Comparison of ENCODE assay signal across 8 mouse cellular contexts in genomic region chr11:116994095-116994582, GRCm38 (mm10).
DNase-seq lines count a peak whose midpoint lies in the region; ATAC-seq and TF ChIP-seq lines count a peak whose summit lies in the region.

No protein-coding gene starts in this region.

- H3K27ac ChIP-seq in forebrain, embryonic 15.5 days (replicated peaks) = no peak overlapping the region
- no peak overlapping the region for H3K27ac ChIP-seq in kidney, adult 2 months (ENCODE audit: insufficient read depth, low read depth, low read length)
- no peak overlapping the region for H3K27ac ChIP-seq in lung, postnatal 0 days (ENCODE audit: low read length)

- TF ChIP-seq EP300 in lung, postnatal 0 days (IDR thresholded peaks at IDR 0.05) = no peak

- under 1% methylated on average over 18 of the region's 18 CpGs for WGBS in forebrain, embryonic 15.5 days
- 5% methylated on average over 18 of the region's 18 CpGs for WGBS in kidney, adult 2 months
- WGBS in lung, postnatal 0 days = 6% methylated on average over 18 of the region's 18 CpGs

- DNase-seq in gastrocnemius, adult 18-20 months (ENCODE audit: low spot score) = peak; percentile 22
- no peak for DNase-seq in gastrocnemius, adult 8-10 months (ENCODE audit: low spot score in 2 of 2)
- peak; percentile 57 for DNase-seq in brain, adult 2 months (ENCODE audit: low read depth, low spot score)
- DNase-seq in kidney, adult 2 months = peak; percentile 13
- DNase-seq in lung, postnatal 0 days (ENCODE audit: low spot score) = no peak
- peak; percentile 78 for DNase-seq in retina, postnatal 1 day
- DNase-seq in urinary bladder, adult 2 months (ENCODE audit: low spot score) = no peak

- H3K4me3 ChIP-seq in forebrain, embryonic 15.5 days = peak overlapping the region; percentile 29
- no peak overlapping the region for H3K4me3 ChIP-seq in kidney, adult 2 months (ENCODE audit: insufficient read depth, low read depth, low read length)
- H3K4me3 ChIP-seq in lung, postnatal 0 days (ENCODE audit: low read depth, low read length) = no peak overlapping the region

- H3K9me3 ChIP-seq in forebrain, embryonic 15.5 days = no peaks in the 10 kb centered on the region
- H3K9me3 ChIP-seq in lung, postnatal 0 days (ENCODE audit: low read length) = no peaks in the 10 kb centered on the region

- H3K9ac ChIP-seq in forebrain, embryonic 15.5 days (replicated peaks) = no peak overlapping the region
- no peak overlapping the region for H3K9ac ChIP-seq in lung, postnatal 0 days (replicated peaks; ENCODE audit: low read depth)

- ATAC-seq in forebrain, embryonic 15.5 days (replicated peaks) = peak; percentile 57
- ATAC-seq in lung, postnatal 0 days = no peak

- peak; percentile 62 for TF ChIP-seq CTCF in kidney, adult 2 months (conservative IDR thresholded peaks at IDR 0.05; ENCODE audit: insufficient read depth, insufficient read length, low read depth, low read length)
- peak; percentile 79 for TF ChIP-seq CTCF in lung, postnatal 0 days (IDR thresholded peaks at IDR 0.05)

- H3K4me1 ChIP-seq in forebrain, embryonic 15.5 days = peaks cover 14% of the 10 kb centered on the region
- H3K4me1 ChIP-seq in kidney, adult 2 months (ENCODE audit: control insufficient read depth, insufficient read depth, low read length) = no peaks in the 10 kb centered on the region
- H3K4me1 ChIP-seq in lung, postnatal 0 days (ENCODE audit: insufficient read depth, low read depth, low read length) = no peaks in the 10 kb centered on the region

- peak overlapping the region; percentile 40 for H3K4me2 ChIP-seq in forebrain, embryonic 15.5 days (replicated peaks)
- H3K4me2 ChIP-seq in lung, postnatal 0 days (replicated peaks; ENCODE audit: low read depth, low read length) = no peak overlapping the region

- TF ChIP-seq POLR2A in kidney, adult 2 months (IDR thresholded peaks at IDR 0.05; ENCODE audit: low read depth, low read length) = no peak

- no peaks in the 10 kb centered on the region for H3K27me3 ChIP-seq in forebrain, embryonic 15.5 days
- no peaks in the 10 kb centered on the region for H3K27me3 ChIP-seq in kidney, adult 2 months (replicated peaks; ENCODE audit: control insufficient read depth, insufficient read depth, low read length)
- peaks cover 9% of the 10 kb centered on the region; the same call in 1 of the 2 replicates for H3K27me3 ChIP-seq in lung, postnatal 0 days (replicated peaks; ENCODE audit: insufficient read depth, low read length)

- H3K36me3 ChIP-seq in forebrain, embryonic 15.5 days = no peaks in the 10 kb centered on the region
- H3K36me3 ChIP-seq in kidney, adult 2 months (ENCODE audit: control insufficient read depth, insufficient read depth, low read length) = no peaks in the 10 kb centered on the region
- H3K36me3 ChIP-seq in lung, postnatal 0 days (ENCODE audit: insufficient read depth, low read length) = no peaks in the 10 kb centered on the region

Comparison
In these comparisons a context has a peak if more than half of its experiments do, and no peak if none do; other contexts are left out.
1. DNase-seq: peak in gastrocnemius, adult 18-20 months (single experiment), brain, adult 2 months (single experiment), kidney, adult 2 months (single experiment) and retina, postnatal 1 day (single experiment); none in gastrocnemius, adult 8-10 months (0 of 2), lung, postnatal 0 days (single experiment) and urinary bladder, adult 2 months (single experiment).